Comparison of ENCODE assay signal across 11 mouse cellular contexts in genomic region chr8:105820925-105821324, GRCm38 (mm10). TPM values are rescaled to one million over a fixed set of nuclear protein-coding genes. Genes with fewer than 3 reads are reported as not detected.
A peak's percentile ranks its signal among the peaks of the same experiment; 100 is the strongest.
DNase-seq lines count a peak whose midpoint lies in the region; ATAC-seq lines count a peak whose summit lies in the region.
"Had no signal": no experiment of that assay in that cellular context is flagged by ENCODE, and none has a peak within 500 bp of the region (broad histone marks: within the 10 kb centered on the region; RNA-seq: fewer than 3 reads in every experiment).

No protein-coding gene starts in this region.

- 83% methylated on average over 1 of the region's 1 CpGs for WGBS in heart, embryonic 10.5 days
- WGBS in liver, embryonic 13.5 days (ENCODE audit: insufficient replicate concordance) = 26% methylated on average over 1 of the region's 1 CpGs

- H3K4me2 ChIP-seq in liver, embryonic 13.5 days = peak overlapping the region; percentile 78

- peaks cover 63% of the 10 kb centered on the region for H3K36me3 ChIP-seq in heart, embryonic 10.5 days
- peaks cover 91% of the 10 kb centered on the region for H3K36me3 ChIP-seq in liver, embryonic 13.5 days

- no peak overlapping the region for H3K27ac ChIP-seq in heart, embryonic 10.5 days
- H3K27ac ChIP-seq in liver, embryonic 13.5 days = peak overlapping the region; percentile 99

- no peaks in the 10 kb centered on the region for H3K27me3 ChIP-seq in heart, embryonic 10.5 days (ENCODE audit: insufficient read depth, poor library complexity, severe bottlenecking)
- no peaks in the 10 kb centered on the region for H3K27me3 ChIP-seq in liver, embryonic 13.5 days

- H3K4me3 ChIP-seq in heart, embryonic 10.5 days = no peak overlapping the region
- peak overlapping the region; percentile 91 for H3K4me3 ChIP-seq in liver, embryonic 13.5 days (replicated peaks)

- peak; percentile 95 for ATAC-seq in liver, embryonic 13.5 days (ENCODE audit: low read depth)
- ATAC-seq: forebrain, embryonic 14.5 days had no signal

- H3K9ac ChIP-seq in liver, embryonic 13.5 days = peak overlapping the region; percentile 78

- H3K4me1 ChIP-seq in heart, embryonic 10.5 days = peaks cover 16% of the 10 kb centered on the region
- peaks cover 90% of the 10 kb centered on the region for H3K4me1 ChIP-seq in liver, embryonic 13.5 days (replicated peaks)

- peak; percentile 78 for DNase-seq in spleen, adult 12 weeks (ENCODE audit: low spot score)
- DNase-seq in spleen, adult 18-20 months = no peak
- peak; percentile 81 for DNase-seq in heart, embryonic 10.5 days (ENCODE audit: low spot score)
- DNase-seq in liver, embryonic 13.5 days = peak; percentile 95
- DNase-seq in layer of hippocampus, postnatal 25 days (ENCODE audit: extremely low spot score in 1 of 2, low spot score in 1 of 2) = no peak
- DNase-seq in thymus, postnatal 10 days (ENCODE audit: low spot score in 2 of 2) = no peak
- DNase-seq in B cell, adult 2 months = no peak
- no peak for DNase-seq in frontal cortex, postnatal 14 days (ENCODE audit: low spot score in 2 of 2)
- DNase-seq: cerebellum, adult 9-11 months had no signal

- no peaks in the 10 kb centered on the region for H3K9me3 ChIP-seq in heart, embryonic 10.5 days
- 0 out of 2 replicates have a peak, but pooled peaks cover 4% of the 10 kb centered on the region for H3K9me3 ChIP-seq in liver, embryonic 13.5 days (replicated peaks)

RNA-seq across cellular contexts. Expression of gene Ranbp10, which starts 6.2 kb away (rescaled TPM):
- 8.6 and 10.4 TPM in 2 replicates for polyA plus RNA-seq in heart, embryonic 10.5 days (2016; fragmentation: Nextera tagmentation; extraction: Ambion mirVana)
- 36.1 and 36.2 TPM in 2 replicates for polyA plus RNA-seq in liver, embryonic 13.5 days (2015; fragmentation: Nextera tagmentation; extraction: Ambion mirVana)
- total RNA-seq in layer of hippocampus, postnatal 25 days (2021) = 10 to 100 TPM; 24.3 to 26.6 TPM

RNA-seq across cellular contexts. Expression of gene Tsnaxip1, which starts 6.6 kb away (rescaled TPM):
- polyA plus RNA-seq in heart, embryonic 10.5 days (2016; fragmentation: Nextera tagmentation; extraction: Ambion mirVana) = 0.06 TPM in 2 replicates
- 0.06 and 0.08 TPM in 2 replicates for polyA plus RNA-seq in liver, embryonic 13.5 days (2015; fragmentation: Nextera tagmentation; extraction: Ambion mirVana)
- under 1 TPM; 0.15 to 0.31 TPM for total RNA-seq in layer of hippocampus, postnatal 25 days (2021)
- polyA plus RNA-seq: large intestine, adult 2 months had no signal

RNA-seq across cellular contexts. Expression of gene Cenpt, which starts 32.2 kb away (rescaled TPM):
- polyA plus RNA-seq in heart, embryonic 10.5 days (2016; fragmentation: Nextera tagmentation; extraction: Ambion mirVana) = 46.5 and 55.2 TPM in 2 replicates
- 21.5 and 22.3 TPM in 2 replicates for polyA plus RNA-seq in liver, embryonic 13.5 days (2015; fragmentation: Nextera tagmentation; extraction: Ambion mirVana)
- 10 to 100 TPM; 13.4 to 15.4 TPM for total RNA-seq in layer of hippocampus, postnatal 25 days (2021)

RNA-seq across cellular contexts. Expression of gene Thap11, which starts 34.0 kb away (rescaled TPM):
- polyA plus RNA-seq in heart, embryonic 10.5 days (2016; fragmentation: Nextera tagmentation; extraction: Ambion mirVana) = 61.6 and 74.0 TPM in 2 replicates
- polyA plus RNA-seq in liver, embryonic 13.5 days (2015; fragmentation: Nextera tagmentation; extraction: Ambion mirVana) = 38.2 and 40.7 TPM in 2 replicates
- 10 to 100 TPM; 38.2 to 44.4 TPM for total RNA-seq in layer of hippocampus, postnatal 25 days (2021)

RNA-seq across cellular contexts. Expression of gene Nutf2, which starts 39.5 kb away (rescaled TPM):
- 274 and 314 TPM in 2 replicates for polyA plus RNA-seq in heart, embryonic 10.5 days (2016; fragmentation: Nextera tagmentation; extraction: Ambion mirVana)
- 152 and 192 TPM in 2 replicates for polyA plus RNA-seq in liver, embryonic 13.5 days (2015; fragmentation: Nextera tagmentation; extraction: Ambion mirVana)
- 10 to 100 TPM; 27.6 to 34.9 TPM for total RNA-seq in layer of hippocampus, postnatal 25 days (2021)

Comparison
In these comparisons a context has a peak if more than half of its experiments do, and no peak if none do; other contexts are left out.
1. DNase-seq: peak in spleen, adult 12 weeks (single experiment), heart, embryonic 10.5 days (single experiment) and liver, embryonic 13.5 days (single experiment); none in spleen, adult 18-20 months (0 of 2), layer of hippocampus, postnatal 25 days (0 of 2), thymus, postnatal 10 days (0 of 2), B cell, adult 2 months (0 of 2) and frontal cortex, postnatal 14 days (0 of 2).